Mouse (Mus musculus) liver, postnatal 0 days (tissue): ENCODE results near the gene Xpnpep3.

ENCODE experiments used
- CTCF ChIP-seq: sonication (generic); IDR thresholded peaks from 2 replicates; pipeline ENCODE4 v1.5.1; 2016; ENCODE audit warnings: antibody characterized with exemption, low read depth
- EP300 ChIP-seq: IDR thresholded peaks from 2 replicates; pipeline ENCODE4 v1.6.1; 2016; ENCODE audit warnings: antibody characterized with exemption, low read depth, mild to moderate bottlenecking

GRCm38 (mm10) chr15:81394211-81394915 lies 5.6 kb upstream of the Xpnpep3 start:
- TF ChIP-seq EP300 (no peak), CTCF (no peak)
